Mouse (Mus musculus): ENCODE data around the gene Tmem37. TPM values are rescaled to one million over a fixed set of nuclear protein-coding genes. Genes with fewer than 3 reads are reported as not detected.

The Tmem37 gene
- polyA plus RNA-seq, 1 experiment from 2014 or later, result 7.2 TPM

DNA sequence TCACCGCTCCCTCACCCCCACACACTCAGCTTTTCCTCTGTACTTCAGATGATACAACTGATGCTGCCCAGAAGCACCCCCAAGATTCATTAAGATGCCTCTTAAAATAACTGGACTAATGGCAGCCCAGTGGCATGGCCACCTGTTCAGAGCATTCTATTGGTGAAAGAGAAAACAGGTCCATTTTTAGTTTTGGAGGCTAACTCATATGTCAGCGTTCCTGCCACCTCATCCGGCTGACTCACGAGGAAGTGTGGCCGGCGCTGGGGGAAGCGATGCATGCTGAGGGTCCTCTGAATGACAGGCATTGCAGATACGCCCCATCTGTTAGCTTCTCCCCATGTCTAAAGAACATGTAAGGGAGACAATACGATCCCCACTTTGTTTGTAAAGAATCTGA, 35.3 kb downstream of the Tmem37 start:
- H3K36me3 ChIP-seq (replicated peaks), result no peaks in the 10 kb centered on the region
- no peak for DNase-seq (ENCODE audit: low spot score)
- peaks cover 4% of the 10 kb centered on the region; the same call in 1 of the 2 replicates for H3K4me1 ChIP-seq
- WGBS, result 88% methylated on average over 9 of the region's 9 CpGs
- H3K27me3 ChIP-seq (replicated peaks; ENCODE audit: low read depth, poor library complexity, severe bottlenecking), result no peaks in the 10 kb centered on the region
- no peak overlapping the region for H3K4me3 ChIP-seq
- no peaks in the 10 kb centered on the region for H3K9me3 ChIP-seq
- no peak overlapping the region for H3K27ac ChIP-seq (replicated peaks)

DNA sequence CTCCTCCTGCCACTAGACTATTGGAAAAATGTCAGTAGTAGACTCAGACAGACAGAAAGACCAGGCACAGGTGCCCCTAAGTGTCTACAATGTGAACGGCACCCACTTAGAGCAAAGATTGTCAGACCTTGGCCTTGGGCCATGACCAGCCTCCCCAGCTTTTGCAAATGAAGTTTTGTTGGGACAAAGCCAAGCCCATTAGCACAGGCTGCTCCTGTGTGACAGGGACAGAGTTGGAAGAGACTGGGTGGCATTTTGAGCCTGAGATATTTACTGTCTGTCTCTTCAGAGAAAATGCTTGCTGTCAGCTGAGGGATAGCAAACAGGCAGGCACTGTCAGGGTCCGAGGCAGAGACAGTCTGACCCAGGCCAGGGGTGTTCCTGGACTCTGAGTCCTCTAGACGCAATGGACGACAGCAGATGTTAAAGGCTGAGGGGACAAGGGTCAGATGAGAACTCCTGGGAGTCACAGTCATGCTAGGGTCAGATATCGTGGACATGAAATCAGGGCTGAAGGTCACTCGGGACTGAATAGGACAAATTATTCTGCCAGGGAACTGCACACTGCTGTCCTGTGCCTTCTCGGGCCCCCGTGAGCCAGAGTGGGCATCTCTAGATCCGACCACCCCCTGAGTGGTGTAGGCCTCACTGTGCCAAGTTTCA, 36.7 kb downstream of the Tmem37 start:
- H3K9me3 ChIP-seq, result no peaks in the 10 kb centered on the region
- H3K27me3 ChIP-seq (replicated peaks; ENCODE audit: low read depth, poor library complexity, severe bottlenecking), result no peaks in the 10 kb centered on the region; the same call in 1 of the 2 replicates
- H3K4me1 ChIP-seq, result peaks cover 10% of the 10 kb centered on the region
- H3K36me3 ChIP-seq (replicated peaks), result no peaks in the 10 kb centered on the region
- no peak overlapping the region for H3K4me3 ChIP-seq
- no peak for DNase-seq (ENCODE audit: low spot score)
- no peak overlapping the region for H3K27ac ChIP-seq (replicated peaks)
- 69% methylated on average over 9 of the region's 9 CpGs for WGBS

- H3K4me1 ChIP-seq, result peaks cover 10% of the 10 kb centered on the region
- no peaks in the 10 kb centered on the region for H3K36me3 ChIP-seq (replicated peaks)
- H3K27me3 ChIP-seq (replicated peaks; ENCODE audit: low read depth, poor library complexity, severe bottlenecking), result peaks cover 6% of the 10 kb centered on the region; the same call in 1 of the 2 replicates
- DNase-seq (ENCODE audit: low spot score), result no peak
- H3K9me3 ChIP-seq, result no peaks in the 10 kb centered on the region
- WGBS, result 76% methylated on average over 7 of the region's 7 CpGs
- H3K4me3 ChIP-seq, result no peak overlapping the region
- no peak overlapping the region for H3K27ac ChIP-seq (replicated peaks)
Observed at GRCm38 (mm10) chr1:120035456-120036034, 38.3 kb downstream of the Tmem37 start.

DNA sequence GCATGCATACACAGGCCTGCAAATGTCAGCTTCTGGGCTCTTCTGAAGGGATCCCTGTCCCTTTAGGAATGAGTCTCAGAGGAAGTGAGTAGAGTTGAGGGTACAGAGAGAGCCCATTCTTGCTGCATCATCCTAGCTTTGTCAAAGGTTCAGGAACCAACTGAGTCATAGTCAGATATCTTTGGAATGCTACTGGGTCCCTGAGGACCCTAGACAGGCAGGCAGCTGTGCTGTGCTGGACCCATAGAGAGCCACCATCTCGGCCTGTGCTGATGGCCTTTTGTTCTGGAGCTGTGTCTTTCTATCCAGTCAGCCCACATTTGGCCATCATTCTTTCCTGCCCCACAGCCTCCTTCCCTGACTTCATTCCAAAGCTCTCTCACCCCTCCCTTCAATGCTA, 39.1 kb downstream of the Tmem37 start:
- Histone ChIP-seq H3K27me3 (replicated peaks; ENCODE audit: low read depth, poor library complexity, severe bottlenecking) (peaks cover 6% of the 10 kb centered on the region; the same call in 1 of the 2 replicates), H3K36me3 (replicated peaks) (no peaks in the 10 kb centered on the region), H3K27ac (replicated peaks) (no peak overlapping the region), H3K4me1 (peaks cover 10% of the 10 kb centered on the region), H3K4me3 (no peak overlapping the region), H3K9me3 (no peaks in the 10 kb centered on the region)
- DNase-seq (ENCODE audit: low spot score), result no peak
- 58% methylated on average over 1 of the region's 1 CpGs for WGBS

DNA sequence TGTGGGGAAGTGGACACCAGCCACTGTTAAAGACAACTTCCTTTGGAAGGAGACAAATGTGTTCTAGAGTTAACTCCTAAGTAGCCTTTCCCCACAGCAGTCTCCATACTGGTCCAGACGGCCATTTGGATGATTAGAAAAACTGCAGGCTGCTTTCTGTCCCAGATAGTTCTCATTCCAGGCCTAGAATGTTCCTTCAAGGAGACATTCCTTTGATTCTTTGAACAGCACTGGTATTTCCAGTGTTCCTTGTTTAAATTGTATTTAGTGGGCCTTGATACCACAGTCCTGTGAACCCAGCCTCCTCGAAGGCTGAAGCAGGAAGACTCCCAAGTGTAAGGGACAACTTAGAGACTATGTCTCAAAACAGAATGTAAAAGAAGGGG, 40.4 kb downstream of the Tmem37 start:
- Histone ChIP-seq H3K4me1 (peaks cover 10% of the 10 kb centered on the region), H3K36me3 (replicated peaks) (no peaks in the 10 kb centered on the region), H3K27ac (replicated peaks) (no peak overlapping the region), H3K9me3 (no peaks in the 10 kb centered on the region), H3K4me3 (no peak overlapping the region), H3K27me3 (replicated peaks; ENCODE audit: low read depth, poor library complexity, severe bottlenecking) (peaks cover 6% of the 10 kb centered on the region; the same call in 1 of the 2 replicates)
- WGBS, result 76% methylated on average over 2 of the region's 2 CpGs
- DNase-seq (ENCODE audit: low spot score), result no peak

DNA sequence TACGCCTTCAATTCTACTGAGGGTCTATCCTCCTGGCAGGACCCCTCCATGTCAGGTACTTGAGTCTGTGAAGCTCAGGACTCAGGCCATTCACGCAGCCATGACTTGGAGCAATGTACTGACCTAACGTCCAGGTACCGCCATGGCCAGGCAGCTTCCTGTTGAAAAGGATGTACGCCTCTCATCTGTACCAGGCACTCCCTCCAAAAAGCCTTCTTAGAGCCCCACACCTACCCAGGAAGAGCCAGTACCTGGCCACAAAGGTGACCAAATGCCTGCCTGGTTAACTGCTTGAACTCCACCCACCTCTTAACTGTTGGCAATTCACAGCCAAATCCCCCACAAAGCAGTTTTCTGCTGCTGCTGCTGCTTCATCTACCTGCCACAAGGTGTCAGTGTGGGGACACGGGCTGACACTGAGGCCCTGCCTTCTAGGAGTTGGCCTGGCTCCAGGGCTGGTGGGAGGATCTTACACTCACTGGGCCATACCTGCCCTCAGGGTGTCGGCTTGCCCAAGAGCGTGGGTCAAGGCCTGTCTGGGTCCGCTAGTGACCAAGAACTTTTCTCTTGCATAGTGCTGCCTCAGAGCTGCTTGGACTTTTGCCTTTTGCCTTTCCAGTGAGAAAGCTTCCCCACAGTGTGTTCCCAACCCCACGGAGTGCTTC, 40.9 kb downstream of the Tmem37 start:
- 45% methylated on average over 10 of the region's 10 CpGs for WGBS
- DNase-seq (ENCODE audit: low spot score), result peak; percentile 81
- peaks cover 10% of the 10 kb centered on the region for H3K4me1 ChIP-seq
- H3K27ac ChIP-seq (replicated peaks), result no peak overlapping the region
- H3K36me3 ChIP-seq (replicated peaks), result no peaks in the 10 kb centered on the region
- H3K27me3 ChIP-seq (replicated peaks; ENCODE audit: low read depth, poor library complexity, severe bottlenecking), result peaks cover 6% of the 10 kb centered on the region; the same call in 1 of the 2 replicates
- H3K4me3 ChIP-seq, result no peak overlapping the region
- no peaks in the 10 kb centered on the region for H3K9me3 ChIP-seq

- Histone ChIP-seq H3K4me1 (peaks cover 6% of the 10 kb centered on the region), H3K27ac (replicated peaks) (no peak overlapping the region), H3K36me3 (replicated peaks) (no peaks in the 10 kb centered on the region), H3K9me3 (no peaks in the 10 kb centered on the region), H3K4me3 (no peak overlapping the region), H3K27me3 (replicated peaks; ENCODE audit: low read depth, poor library complexity, severe bottlenecking) (peaks cover 6% of the 10 kb centered on the region; the same call in 1 of the 2 replicates)
- no peak for DNase-seq (ENCODE audit: low spot score)
- 91% methylated on average over 3 of the region's 3 CpGs for WGBS
Observed at GRCm38 (mm10) chr1:120030474-120030873, 43.4 kb downstream of the Tmem37 start.

- 80% methylated on average over 4 of the region's 4 CpGs for WGBS
- peaks cover 6% of the 10 kb centered on the region; the same call in 1 of the 2 replicates for H3K27me3 ChIP-seq (replicated peaks; ENCODE audit: low read depth, poor library complexity, severe bottlenecking)
- H3K4me1 ChIP-seq, result peaks cover 11% of the 10 kb centered on the region
- H3K27ac ChIP-seq (replicated peaks), result no peak overlapping the region
- H3K9me3 ChIP-seq, result no peaks in the 10 kb centered on the region
- DNase-seq (ENCODE audit: low spot score), result no peak
- no peak overlapping the region for H3K4me3 ChIP-seq
- H3K36me3 ChIP-seq (replicated peaks), result no peaks in the 10 kb centered on the region
Observed at GRCm38 (mm10) chr1:120027693-120028092, 46.2 kb downstream of the Tmem37 start.

- 25% methylated on average over 2 of the region's 2 CpGs for WGBS
Observed at GRCm38 (mm10) chr1:120025050-120025439, 48.8 kb downstream of the Tmem37 start.

GRCm38 (mm10) chr1:120024331-120025049, 49.4 kb downstream of the Tmem37 start:
- no peak overlapping the region for H3K4me3 ChIP-seq
- no peak overlapping the region for H3K27ac ChIP-seq (replicated peaks)
- peaks cover 11% of the 10 kb centered on the region; the same call in 1 of the 2 replicates for H3K4me1 ChIP-seq
- H3K36me3 ChIP-seq (replicated peaks), result no peaks in the 10 kb centered on the region
- no peaks in the 10 kb centered on the region for H3K9me3 ChIP-seq
- 59% methylated on average over 10 of the region's 10 CpGs for WGBS
- DNase-seq (ENCODE audit: low spot score), result no peak
- H3K27me3 ChIP-seq (replicated peaks; ENCODE audit: low read depth, poor library complexity, severe bottlenecking), result no peaks in the 10 kb centered on the region

More at GRCm38 (mm10) chr1:120025050-120025439, 48.8 kb downstream of the Tmem37 start:
- no peak for DNase-seq (ENCODE audit: low spot score)
- Histone ChIP-seq H3K36me3 (replicated peaks) (no peaks in the 10 kb centered on the region), H3K9me3 (no peaks in the 10 kb centered on the region), H3K4me1 (peaks cover 11% of the 10 kb centered on the region; the same call in 1 of the 2 replicates), H3K27ac (replicated peaks) (no peak overlapping the region), H3K4me3 (no peak overlapping the region), H3K27me3 (replicated peaks; ENCODE audit: low read depth, poor library complexity, severe bottlenecking) (no peaks in the 10 kb centered on the region)

DNA sequence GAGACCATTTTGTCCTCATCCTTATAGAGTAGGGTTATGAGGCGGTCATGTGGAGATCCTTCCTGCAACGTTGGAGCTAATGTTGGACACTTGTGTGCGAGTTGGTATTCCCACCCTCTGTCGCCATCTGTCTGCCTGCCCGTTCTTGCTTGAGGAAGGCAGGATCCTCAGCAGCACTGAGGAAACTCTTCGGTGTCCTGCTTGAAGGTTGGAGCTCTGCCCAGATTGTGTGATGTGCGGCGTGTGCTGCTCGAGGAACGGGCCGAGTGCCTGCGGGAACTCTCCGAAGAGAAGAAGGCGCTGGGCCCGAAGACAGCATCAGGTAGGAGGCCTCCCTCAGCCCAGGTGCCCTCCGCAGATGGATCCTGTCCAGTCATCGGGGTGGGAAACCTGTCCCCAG, 51.9 kb downstream of the Tmem37 start:
- H3K9me3 ChIP-seq, result no peaks in the 10 kb centered on the region
- no peak overlapping the region for H3K4me3 ChIP-seq
- no peaks in the 10 kb centered on the region for H3K27me3 ChIP-seq (replicated peaks; ENCODE audit: low read depth, poor library complexity, severe bottlenecking)
- peaks cover 11% of the 10 kb centered on the region; the same call in 1 of the 2 replicates for H3K4me1 ChIP-seq
- WGBS, result 91% methylated on average over 17 of the region's 17 CpGs
- no peak for DNase-seq (ENCODE audit: low spot score)
- no peak overlapping the region for H3K27ac ChIP-seq (replicated peaks)
- H3K36me3 ChIP-seq (replicated peaks), result no peaks in the 10 kb centered on the region

DNA sequence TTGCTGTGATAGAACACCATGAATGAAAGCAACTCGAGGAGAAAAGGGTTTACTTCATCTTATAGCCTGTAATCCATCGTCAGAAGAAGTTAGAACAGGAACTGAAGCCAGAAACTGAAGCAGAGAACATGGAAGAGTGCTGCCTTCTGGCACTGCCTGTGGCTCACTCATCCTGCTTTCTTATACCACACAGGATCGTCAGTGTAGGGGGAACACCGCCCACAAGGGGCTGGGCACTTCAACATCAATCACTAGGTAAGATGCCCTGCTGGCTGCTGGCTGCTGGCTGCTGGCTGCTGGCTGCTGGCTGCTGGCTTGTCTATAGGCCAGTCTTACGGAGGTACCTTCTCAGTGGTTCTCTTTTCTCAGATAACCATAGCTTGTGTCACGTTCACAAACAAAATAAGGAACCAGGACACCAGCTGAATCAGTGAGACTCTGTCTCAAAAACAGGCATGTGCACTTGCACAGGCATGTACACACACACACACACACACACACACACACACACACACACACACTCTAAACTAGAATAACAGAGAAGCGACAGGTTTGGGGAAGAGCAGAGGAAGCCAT, 53.5 kb downstream of the Tmem37 start:
- H3K27me3 ChIP-seq (replicated peaks; ENCODE audit: low read depth, poor library complexity, severe bottlenecking), result no peaks in the 10 kb centered on the region
- H3K4me3 ChIP-seq, result no peak overlapping the region
- DNase-seq (ENCODE audit: low spot score), result no peak
- no peaks in the 10 kb centered on the region for H3K9me3 ChIP-seq
- H3K4me1 ChIP-seq, result peaks cover 11% of the 10 kb centered on the region; the same call in 1 of the 2 replicates
- no peak overlapping the region for H3K27ac ChIP-seq (replicated peaks)
- 72% methylated on average over 7 of the region's 7 CpGs for whole genome bisulfite sequencing
- no peaks in the 10 kb centered on the region for H3K36me3 ChIP-seq (replicated peaks)

Measured in embryonic facial prominence, embryonic 10.5 days (tissue).